Mouse (Mus musculus) lung, embryonic 15.5 days (tissue): ENCODE data around the gene Tjp3. TPM values are rescaled to one million over a fixed set of nuclear protein-coding genes. Genes with fewer than 3 reads are reported as not detected.
A peak's percentile ranks its signal among the peaks of the same experiment; 100 is the strongest.

Source experiments
- microRNA-seq: library from miRNA; unstranded; fragments of <30 nt; microRNA quantifications from one replicate; pipeline ENCODE4, GENCODE M21; 2016
- polyA plus RNA-seq: library from polyadenylated mRNA; unstranded; fragments of >200 nt; fragmentation: Nextera tagmentation; extraction: Ambion mirVana; gene quantifications from 2 replicates; pipeline ENCODE4 v1.2.1, GENCODE M21; 2015

Gene Tjp3
- polyA plus RNA-seq, 1 experiment from 2014 or later: 28.8 TPM

Small RNA genes lying within 50 kb of the gene (microRNA-seq; reads per million reads assigned to microRNA genes)
- 8.5 reads per million, percentile 27 among the genes with 10 or more reads in this experiment for gene Mir3057

Other genes with a start within 250 kb of the Tjp3 start
- 192 TPM in 2 replicates for gene Sgta, start 231.4 kb downstream of the Tjp3 start, polyA plus RNA-seq
- gene Thop1, start 221.5 kb downstream of the Tjp3 start, polyA plus RNA-seq: 51.7 and 54.3 TPM in 2 replicates
- gene Creb3l3, start 192.7 kb downstream of the Tjp3 start, polyA plus RNA-seq: 0.31 and 0.35 TPM in 2 replicates
- 178 and 180 TPM in 2 replicates for gene Map2k2, start 185.7 kb downstream of the Tjp3 start, polyA plus RNA-seq
- gene Zbtb7a, start 156.4 kb downstream of the Tjp3 start, polyA plus RNA-seq: 34.1 and 36.9 TPM in 2 replicates
- 41.0 and 47.5 TPM in 2 replicates for gene Pias4, start 123.7 kb downstream of the Tjp3 start, polyA plus RNA-seq
- 567 and 596 TPM in 2 replicates for gene Eef2, start 115.0 kb downstream of the Tjp3 start, polyA plus RNA-seq
- gene Dapk3, start 108.6 kb downstream of the Tjp3 start, polyA plus RNA-seq: 52.6 and 56.1 TPM in 2 replicates
- 0.16 TPM in 2 replicates for gene 4930442H23Rik, start 107.7 kb downstream of the Tjp3 start, polyA plus RNA-seq
- 0.11 and 0.30 TPM in 2 replicates for gene Nmrk2, start 89.5 kb downstream of the Tjp3 start, polyA plus RNA-seq
- 0.14 and 0.29 TPM in 2 replicates for gene Atcay, start 60.7 kb downstream of the Tjp3 start, polyA plus RNA-seq
- 5.3 and 5.4 TPM in 2 replicates for gene Zfr2, start 58.4 kb downstream of the Tjp3 start, polyA plus RNA-seq
- gene Matk, start 38.6 kb downstream of the Tjp3 start, polyA plus RNA-seq: 2.7 and 3.9 TPM in 2 replicates
- gene Mrpl54, start 24.6 kb downstream of the Tjp3 start, polyA plus RNA-seq: 208 and 225 TPM in 2 replicates
- gene Apba3, start 24.6 kb downstream of the Tjp3 start, polyA plus RNA-seq: 60.7 and 66.5 TPM in 2 replicates
- 45.4 and 47.0 TPM in 2 replicates for gene Pip5k1c, start 1.4 kb upstream of the Tjp3 start, polyA plus RNA-seq
- 48.4 and 49.9 TPM in 2 replicates for gene Cactin, start 29.5 kb upstream of the Tjp3 start, polyA plus RNA-seq
- gene Tbxa2r, start 37.1 kb upstream of the Tjp3 start, polyA plus RNA-seq: 17.8 and 18.3 TPM in 2 replicates
- 0.07 and 0.10 TPM in 2 replicates for gene Gipc3, start 51.7 kb upstream of the Tjp3 start, polyA plus RNA-seq
- gene Hmg20b, start 58.9 kb upstream of the Tjp3 start, polyA plus RNA-seq: 91.2 and 92.5 TPM in 2 replicates
- gene Mfsd12, start 65.9 kb upstream of the Tjp3 start, polyA plus RNA-seq: 17.6 and 20.4 TPM in 2 replicates
- gene 4930404N11Rik, start 74.2 kb upstream of the Tjp3 start, polyA plus RNA-seq: 2.0 and 3.0 TPM in 2 replicates
- 110 and 115 TPM in 2 replicates for gene Fzr1, start 86.9 kb upstream of the Tjp3 start, polyA plus RNA-seq
- 75.9 and 79.8 TPM in 2 replicates for gene Dohh, start 92.8 kb upstream of the Tjp3 start, polyA plus RNA-seq
- gene Gm48551, start 92.9 kb upstream of the Tjp3 start, polyA plus RNA-seq: 1.6 and 2.7 TPM in 2 replicates
- gene Gm48552, start 97.4 kb upstream of the Tjp3 start, polyA plus RNA-seq: 0.45 and 2.3 TPM in 2 replicates
- gene Smim24, start 101.5 kb upstream of the Tjp3 start, polyA plus RNA-seq: 4.4 TPM in 2 replicates
- gene Nfic, start 164.1 kb upstream of the Tjp3 start, polyA plus RNA-seq: 86.0 and 87.2 TPM in 2 replicates
- 0.34 and 0.42 TPM in 2 replicates for gene Celf5, start 191.1 kb upstream of the Tjp3 start, polyA plus RNA-seq
- gene Ncln, start 204.8 kb upstream of the Tjp3 start, polyA plus RNA-seq: 81.8 and 82.8 TPM in 2 replicates
- 2.5 and 3.6 TPM in 2 replicates for gene S1pr4, start 208.6 kb upstream of the Tjp3 start, polyA plus RNA-seq
- gene Gna15, start 232.6 kb upstream of the Tjp3 start, polyA plus RNA-seq: 1.7 and 1.8 TPM in 2 replicates